Mouse (Mus musculus) MEL (cell line): ENCODE results near the gene Prss41. TPM values are rescaled to one million over a fixed set of nuclear protein-coding genes. Genes with fewer than 3 reads are reported as not detected.

ENCODE experiments used
- DNase-seq: peaks from one replicate; pipeline ENCODE4 v3.0.0; 2011; ENCODE audit warnings: low read depth, low spot score
- H3K27ac ChIP-seq: 2 replicates; pipeline ENCODE4 v1.5.1; 2012; ENCODE audit warnings: low read depth, mild to moderate bottlenecking, control low read depth, low read length, moderate library complexity; ENCODE audit not compliant: control insufficient read depth
- H3K27me3 ChIP-seq, 2 experiments: fragments of 150-350 bp in 1 of 2; sonication (generic) in 1 of 2; 2 replicates each; pipeline ENCODE4 v1.6.1; 2012; ENCODE audit warnings: low read length in 2 of 2, mild to moderate bottlenecking in 2 of 2, improper control_type of control experiment in 1 of 2, moderate library complexity in 1 of 2; ENCODE audit not compliant: insufficient read depth in 2 of 2, control insufficient read depth in 1 of 2
- H3K36me3 ChIP-seq, 2 experiments: 2 replicates each; pipeline ENCODE4 v1.6.1; 2012 to 2014; ENCODE audit warnings: low read length in 2 of 2, improper control_type of control experiment in 1 of 2, inconsistent platforms in 1 of 2, mild to moderate bottlenecking in 1 of 2; ENCODE audit not compliant: insufficient read depth in 2 of 2, control insufficient read depth in 1 of 2
- H3K4me1 ChIP-seq, 2 experiments: fragments of 150-350 bp in 1 of 2; sonication (generic) in 1 of 2; 2 replicates each; pipeline ENCODE4 v1.6.1; 2012; ENCODE audit warnings: low read length in 2 of 2, improper control_type of control experiment in 1 of 2, mild to moderate bottlenecking in 1 of 2; ENCODE audit not compliant: insufficient read depth in 2 of 2, control insufficient read depth in 1 of 2
- H3K4me3 ChIP-seq, 2 experiments: fragments of 150-350 bp in 1 of 2; sonication (generic) in 1 of 2; 2 replicates each; pipeline ENCODE4 v1.5.1; 2012; ENCODE audit warnings: low read depth in 2 of 2, low read length in 2 of 2, mild to moderate bottlenecking in 2 of 2, moderate library complexity in 2 of 2, control low read depth in 1 of 2, improper control_type of control experiment in 1 of 2; ENCODE audit not compliant: control insufficient read depth in 1 of 2, insufficient read depth in 1 of 2
- H3K79me2 ChIP-seq: 2 replicates; pipeline ENCODE4 v1.6.1; 2012; ENCODE audit warnings: mild to moderate bottlenecking, low read length, moderate library complexity; ENCODE audit not compliant: control insufficient read depth, poor library complexity, insufficient read depth
- H3K9ac ChIP-seq: 2 replicates; pipeline ENCODE4 v1.6.1; 2012; ENCODE audit warnings: low read depth, mild to moderate bottlenecking, control low read depth, low read length, moderate library complexity; ENCODE audit not compliant: control insufficient read depth, poor library complexity, severe bottlenecking
- H3K9me3 ChIP-seq: fragments of 150-350 bp; sonication (generic); replicated peaks from 2 replicates; pipeline ENCODE4 v1.6.1; 2012; ENCODE audit warnings: mild to moderate bottlenecking, low read length, improper control_type of control experiment, moderate library complexity; ENCODE audit not compliant: insufficient read depth
- CHD2 ChIP-seq: IDR thresholded peaks from 2 replicates; pipeline ENCODE4 v1.6.1; 2011; ENCODE audit warnings: low read length, improper control_type of control experiment
- ETS1 ChIP-seq: IDR thresholded peaks from 2 replicates; pipeline ENCODE4 v1.6.1; 2012; ENCODE audit warnings: low read depth, mild to moderate bottlenecking, inconsistent platforms, low read length, improper control_type of control experiment, moderate library complexity
- GABPA ChIP-seq: IDR thresholded peaks from 2 replicates; pipeline ENCODE4 v1.6.1; 2012; ENCODE audit warnings: low read depth, mild to moderate bottlenecking, inconsistent platforms, low read length, improper control_type of control experiment, moderate library complexity
- GATA1 ChIP-seq: IDR thresholded peaks from 2 replicates; pipeline ENCODE4 v1.6.1; 2011; ENCODE audit warnings: low read depth, low read length, improper control_type of control experiment
- KAT2A ChIP-seq: conservative IDR thresholded peaks from 2 replicates; pipeline ENCODE4 v1.6.1; 2012; ENCODE audit warnings: low read depth, low read length, improper control_type of control experiment, inconsistent platforms
- MAFK ChIP-seq: IDR thresholded peaks from 2 replicates; pipeline ENCODE4 v1.6.1; 2011; ENCODE audit warnings: low read depth, mild to moderate bottlenecking, low read length, improper control_type of control experiment, borderline replicate concordance
- MAZ ChIP-seq: IDR thresholded peaks from 2 replicates; pipeline ENCODE4 v1.6.1; 2012; ENCODE audit warnings: low read depth, mild to moderate bottlenecking, inconsistent platforms, low read length, improper control_type of control experiment
- MEF2A ChIP-seq: IDR thresholded peaks from 2 replicates; pipeline ENCODE4 v1.6.1; 2014; ENCODE audit warnings: low read depth, mild to moderate bottlenecking, inconsistent platforms, low read length, improper control_type of control experiment; ENCODE audit not compliant: poor library complexity, insufficient replicate concordance, severe bottlenecking; ENCODE audit errors: extremely low read depth
- MXI1 ChIP-seq: IDR thresholded peaks from 2 replicates; pipeline ENCODE4 v1.6.1; 2011; ENCODE audit warnings: mild to moderate bottlenecking, low read depth, low read length, improper control_type of control experiment
- MYC ChIP-seq: IDR thresholded peaks from 2 replicates; pipeline ENCODE4 v1.6.1; 2011; ENCODE audit warnings: low read depth, mild to moderate bottlenecking, low read length, improper control_type of control experiment, moderate library complexity
- NELFE ChIP-seq: IDR thresholded peaks from 2 replicates; pipeline ENCODE4 v1.6.1; 2011; ENCODE audit warnings: low read depth, low read length, improper control_type of control experiment
- NRF1 ChIP-seq: IDR thresholded peaks from 2 replicates; pipeline ENCODE4 v1.6.1; 2014; ENCODE audit warnings: low read depth, mild to moderate bottlenecking, inconsistent platforms, low read length, improper control_type of control experiment, moderate library complexity; ENCODE audit not compliant: poor library complexity, insufficient read depth, severe bottlenecking
- POLR2AphosphoS2 ChIP-seq: IDR thresholded peaks from 2 replicates; pipeline ENCODE4 v1.6.1; 2011; ENCODE audit warnings: low read length, improper control_type of control experiment
- SMC3 ChIP-seq: IDR thresholded peaks from 2 replicates; pipeline ENCODE4 v1.6.1; 2011; ENCODE audit warnings: low read depth, low read length, improper control_type of control experiment
- USF2 ChIP-seq, 2 experiments: IDR thresholded peaks; 2 replicates each; pipeline ENCODE4 v1.6.1; 2011 to 2012; ENCODE audit warnings: improper control_type of control experiment in 2 of 2, low read length in 2 of 2, borderline replicate concordance in 1 of 2, inconsistent platforms in 1 of 2, low read depth in 1 of 2, mild to moderate bottlenecking in 1 of 2; ENCODE audit not compliant: insufficient read depth in 1 of 2
- polyA plus RNA-seq, 2 experiments: library from polyadenylated mRNA; stranded (reverse) in 1 of 2; unstranded in 1 of 2; fragments of >175 nt in 1 of 2; fragments of >200 nt in 1 of 2; gene quantifications; 2 replicates each; pipeline versions ENCODE4 v1.2.1 to v1.2.4; 2012; ENCODE audit warnings: low replicate concordance in 2 of 2, low read depth in 1 of 2; ENCODE audit not compliant: insufficient read length in 2 of 2, insufficient read depth in 1 of 2, missing spikeins in 1 of 2
- total RNA-seq: library from RNA; depleted of rRNA; stranded (reverse); fragments of 300-350 nt; gene quantifications from 2 replicates; pipeline ENCODE4 v1.2.3, GENCODE M21; 2012

Prss41 gene
- total and polyA plus RNA-seq, 3 experiments = 3.4 to 12.8 TPM; not detected in 1

GRCm38 (mm10) chr17:23791079-23791357, 53.0 kb downstream of the Prss41 start:
- Histone ChIP-seq H3K79me2 (no peaks in the 10 kb centered on the region), H3K9me3 (no peaks in the 10 kb centered on the region), H3K9ac (no peak overlapping the region), H3K27me3 (peaks cover 0 to 2% of the 10 kb centered on the region in 2 experiments; a peak in 1 of 4 replicates), H3K4me1 (peaks cover 0 to 6% of the 10 kb centered on the region in 2 experiments; a peak in 2 of 4 replicates), H3K4me3 (no peak overlapping the region), H3K36me3 (peaks cover 0 to 4% of the 10 kb centered on the region in 2 experiments; a peak in 2 of 4 replicates), H3K27ac (no peak overlapping the region)
- DNase-seq = no peak
- no peak for TF ChIP-seq USF2 (IDR thresholded peaks at IDR 0.05; ENCODE audit: borderline replicate concordance in 1 of 2, insufficient read depth in 1 of 2, low read depth in 1 of 2, low read length in 2 of 2)
- no peak for TF ChIP-seq MAFK
- TF ChIP-seq POLR2AphosphoS2 = no peak
- no peak for TF ChIP-seq SMC3
- no peak for TF ChIP-seq MXI1
- TF ChIP-seq NRF1 = no peak

- DNase-seq = no peak
- Histone ChIP-seq H3K4me3 (no peak within 1 kb of the TSS), H3K79me2 (no peaks in the 10 kb centered on the region), H3K4me1 (peaks cover 0 to 6% of the 10 kb centered on the region in 2 experiments; a peak in 2 of 4 replicates), H3K27ac (no peak within 1 kb of the TSS), H3K9me3 (no peaks in the 10 kb centered on the region), H3K36me3 (peaks cover 0 to 4% of the 10 kb centered on the region in 2 experiments; a peak in 2 of 4 replicates), H3K9ac (no peak within 1 kb of the TSS), H3K27me3 (peaks cover 0 to 2% of the 10 kb centered on the region in 2 experiments; a peak in 1 of 4 replicates)
- no peak for TF ChIP-seq USF2 (IDR thresholded peaks at IDR 0.05; ENCODE audit: borderline replicate concordance in 1 of 2, insufficient read depth in 1 of 2, low read depth in 1 of 2, low read length in 2 of 2)
- no peak for TF ChIP-seq GATA1
- TF ChIP-seq KAT2A = no peak
- TF ChIP-seq NELFE = no peak
- no peak for TF ChIP-seq MEF2A
- no peak for TF ChIP-seq ETS1
- TF ChIP-seq GABPA = no peak
- TF ChIP-seq MYC = no peak
- no peak for TF ChIP-seq CHD2
- no peak for TF ChIP-seq MAZ
Measured at GRCm38 (mm10) chr17:23790269-23791078, 53.5 kb downstream of the Prss41 start, which contains the start of gene Srrm2. Gene Srrm2, plus strand, starts transcription at chr17:23790532.
